Mouse (Mus musculus) liver, embryonic 12.5 days (tissue): ENCODE results near the gene Tbc1d10b. TPM values are rescaled to one million over a fixed set of nuclear protein-coding genes. Genes with fewer than 3 reads are reported as not detected.
A peak's percentile ranks its signal among the peaks of the same experiment; 100 is the strongest.

Source experiments
- ATAC-seq: fragments of 200-750 bp; cut with Nextera tagmentation; 2 replicates; pipeline ENCODE4 v1.8.0; 2017; ENCODE audit warnings: moderate number of reproducible peaks, mild to moderate bottlenecking, moderate library complexity
- H3K27ac ChIP-seq: fragments of 300-500 bp; sonication (generic); 2 replicates; pipeline ENCODE4 v1.5.1; 2016; ENCODE audit warnings: mild to moderate bottlenecking
- H3K27me3 ChIP-seq: fragments of 300-500 bp; sonication (generic); replicated peaks from 2 replicates; pipeline ENCODE4 v1.6.1; 2016; ENCODE audit warnings: mild to moderate bottlenecking, moderate library complexity
- H3K36me3 ChIP-seq: fragments of 300-500 bp; sonication (generic); 2 replicates; pipeline ENCODE4 v1.6.1; 2016; ENCODE audit warnings: mild to moderate bottlenecking, moderate library complexity
- H3K4me1 ChIP-seq: fragments of 300-500 bp; sonication (generic); 2 replicates; pipeline ENCODE4 v1.6.1; 2016
- H3K4me2 ChIP-seq: fragments of 300-500 bp; sonication (generic); 2 replicates; pipeline ENCODE4 v1.6.1; 2016; ENCODE audit warnings: mild to moderate bottlenecking, moderate library complexity
- H3K4me3 ChIP-seq: fragments of 300-500 bp; sonication (generic); 2 replicates; pipeline ENCODE4 v1.5.1; 2016; ENCODE audit warnings: mild to moderate bottlenecking, moderate library complexity
- H3K9ac ChIP-seq: fragments of 300-500 bp; sonication (generic); 2 replicates; pipeline ENCODE4 v1.6.1; 2016; ENCODE audit warnings: mild to moderate bottlenecking, moderate library complexity
- H3K9me3 ChIP-seq: fragments of 300-500 bp; sonication (generic); replicated peaks from 2 replicates; pipeline ENCODE4 v1.6.1; 2016; ENCODE audit warnings: mild to moderate bottlenecking, moderate library complexity
- WGBS: fragments of 180-500 bp; shearing (Covaris S2); methylation state at CpG from one replicate; pipeline ENCODE4 v1.1.7; 2016; ENCODE audit not compliant: insufficient replicate concordance; 5-methylcytosine and 5-hydroxymethylcytosine counted together
- polyA plus RNA-seq: library from polyadenylated mRNA; unstranded; fragments of >200 nt; fragmentation: Nextera tagmentation; extraction: Ambion mirVana; gene quantifications from 2 replicates; pipeline ENCODE4 v1.2.1, GENCODE M21; 2016

Gene Tbc1d10b
- polyA plus RNA-seq, 1 experiment from 2014 or later: 26.7 TPM

GRCm38 (mm10) chr7:127211014-127211745, 2.9 kb upstream of the Tbc1d10b start:
- no peak for ATAC-seq
- no peaks in the 10 kb centered on the region for H3K27me3 ChIP-seq
- H3K4me3 ChIP-seq: no peak overlapping the region
- H3K4me1 ChIP-seq: peaks cover 64% of the 10 kb centered on the region
- H3K9me3 ChIP-seq: no peaks in the 10 kb centered on the region
- WGBS: 79% methylated on average over 5 of the region's 5 CpGs
- H3K4me2 ChIP-seq: no peak overlapping the region
- peaks cover 3% of the 10 kb centered on the region; the same call in 1 of the 2 replicates for H3K36me3 ChIP-seq
- no peak overlapping the region; the same call in 1 of the 2 replicates for H3K27ac ChIP-seq
- no peak overlapping the region for H3K9ac ChIP-seq

- Histone ChIP-seq H3K4me1 (peaks cover 65% of the 10 kb centered on the region), H3K27me3 (no peaks in the 10 kb centered on the region), H3K27ac (peak overlapping the region; percentile 99), H3K4me3 (peak overlapping the region; percentile 96), H3K9ac (peak overlapping the region; percentile 98), H3K9me3 (no peaks in the 10 kb centered on the region), H3K36me3 (peaks cover 9% of the 10 kb centered on the region), H3K4me2 (peak overlapping the region; percentile 91)
- WGBS: 90% methylated on average over 4 of the region's 4 CpGs
- ATAC-seq: no peak
Observed at GRCm38 (mm10) chr7:127210266-127210665, 2.0 kb upstream of the Tbc1d10b start.

GRCm38 (mm10) chr7:127209851-127210250, 1.6 kb upstream of the Tbc1d10b start:
- Histone ChIP-seq H3K9me3 (no peaks in the 10 kb centered on the region), H3K9ac (peak overlapping the region; percentile 98), H3K27ac (peak overlapping the region; percentile 99), H3K4me1 (peaks cover 65% of the 10 kb centered on the region), H3K4me3 (peak overlapping the region; percentile 96), H3K4me2 (peak overlapping the region; percentile 91), H3K36me3 (peaks cover 13% of the 10 kb centered on the region), H3K27me3 (no peaks in the 10 kb centered on the region)
- no peak for ATAC-seq
- WGBS: 69% methylated on average over 5 of the region's 5 CpGs

GRCm38 (mm10) chr7:127208553-127209438, 528 bp upstream of the Tbc1d10b start, which contains the start of gene Mylpf:
Gene Mylpf, plus strand, starts transcription at chr7:127208890.
- Histone ChIP-seq H3K27ac (peak within 1 kb of the TSS; percentile 99), H3K36me3 (peaks cover 21% of the 10 kb centered on the region), H3K4me2 (peak within 1 kb of the TSS; percentile 91), H3K27me3 (no peaks in the 10 kb centered on the region), H3K4me1 (peaks cover 59% of the 10 kb centered on the region), H3K9ac (peak within 1 kb of the TSS; percentile 98), H3K9me3 (no peaks in the 10 kb centered on the region), H3K4me3 (peak within 1 kb of the TSS; percentile 96)
- WGBS: under 1% methylated on average over 35 of the region's 44 CpGs
- ATAC-seq: peak; percentile 87

- Histone ChIP-seq H3K4me1 (peaks cover 54% of the 10 kb centered on the region), H3K9ac (peak overlapping the region; percentile 98), H3K27ac (peak overlapping the region; percentile 99), H3K36me3 (peaks cover 32% of the 10 kb centered on the region), H3K9me3 (no peaks in the 10 kb centered on the region), H3K27me3 (no peaks in the 10 kb centered on the region), H3K4me2 (peak overlapping the region; percentile 91), H3K4me3 (peak overlapping the region; percentile 96)
- ATAC-seq: no peak
- WGBS: under 1% methylated on average over 53 of the region's 53 CpGs
Observed at GRCm38 (mm10) chr7:127207374-127208294, 634 bp downstream of the Tbc1d10b start.

DNA sequence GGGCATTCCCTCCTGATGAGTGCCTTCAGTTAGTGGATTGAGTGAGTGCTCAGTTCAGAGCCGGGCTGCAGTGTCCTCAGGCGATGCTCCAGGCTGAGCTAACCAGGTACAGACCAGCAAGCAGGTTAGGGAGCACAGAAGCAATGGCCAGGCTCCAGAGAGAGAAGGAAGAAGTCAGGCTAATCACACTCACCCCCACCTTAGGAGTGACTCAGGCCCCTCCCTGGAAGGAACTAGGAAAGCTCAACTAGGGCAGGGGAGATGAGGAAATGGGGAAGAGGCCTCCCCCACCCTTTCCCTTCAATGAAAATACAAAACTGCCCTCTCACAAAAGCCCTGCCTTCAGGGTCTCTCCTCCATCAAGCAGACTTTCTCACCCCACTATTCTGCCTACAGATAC, 1.7 kb downstream of the Tbc1d10b start:
- 27% methylated on average over 2 of the region's 2 CpGs for WGBS
- Histone ChIP-seq H3K27me3 (no peaks in the 10 kb centered on the region), H3K4me2 (peak overlapping the region; percentile 91), H3K9me3 (no peaks in the 10 kb centered on the region), H3K27ac (peak overlapping the region; percentile 99), H3K36me3 (peaks cover 42% of the 10 kb centered on the region), H3K4me1 (peaks cover 50% of the 10 kb centered on the region), H3K9ac (peak overlapping the region; percentile 98), H3K4me3 (peak overlapping the region; percentile 96)
- no peak for ATAC-seq

- Histone ChIP-seq H3K4me3 (peak overlapping the region; percentile 82), H3K4me2 (peak overlapping the region; percentile 85), H3K9me3 (no peaks in the 10 kb centered on the region), H3K27ac (peak overlapping the region; percentile 84), H3K36me3 (peaks cover 83% of the 10 kb centered on the region), H3K9ac (peak overlapping the region; percentile 72), H3K27me3 (no peaks in the 10 kb centered on the region), H3K4me1 (peaks cover 39% of the 10 kb centered on the region)
- ATAC-seq: no peak
- 51% methylated on average over 11 of the region's 11 CpGs for WGBS
Observed at GRCm38 (mm10) chr7:127196484-127196883, 11.8 kb downstream of the Tbc1d10b start.

GRCm38 (mm10) chr7:127195544-127196295, 12.5 kb downstream of the Tbc1d10b start, which contains the start of gene Cd2bp2:
Gene Cd2bp2, minus strand, starts transcription at chr7:127196050.
- WGBS: under 1% methylated on average over 51 of the region's 51 CpGs
- Histone ChIP-seq H3K4me2 (peak within 1 kb of the TSS; percentile 85), H3K9me3 (no peaks in the 10 kb centered on the region), H3K27me3 (no peaks in the 10 kb centered on the region), H3K9ac (peak within 1 kb of the TSS; percentile 83), H3K4me3 (peak within 1 kb of the TSS; percentile 82), H3K36me3 (peaks cover 81% of the 10 kb centered on the region), H3K27ac (peak within 1 kb of the TSS; percentile 88), H3K4me1 (peaks cover 39% of the 10 kb centered on the region)
- peak; percentile 93 for ATAC-seq

GRCm38 (mm10) chr7:127194633-127195029, 13.6 kb downstream of the Tbc1d10b start:
- Histone ChIP-seq H3K27ac (peak overlapping the region; percentile 88), H3K36me3 (peaks cover 70% of the 10 kb centered on the region), H3K4me2 (peak overlapping the region; percentile 85), H3K9me3 (no peaks in the 10 kb centered on the region), H3K4me3 (peak overlapping the region; percentile 82), H3K4me1 (peaks cover 33% of the 10 kb centered on the region), H3K27me3 (no peaks in the 10 kb centered on the region), H3K9ac (peak overlapping the region; percentile 83)
- WGBS: 55% methylated on average over 7 of the region's 7 CpGs
- ATAC-seq: no peak

DNA sequence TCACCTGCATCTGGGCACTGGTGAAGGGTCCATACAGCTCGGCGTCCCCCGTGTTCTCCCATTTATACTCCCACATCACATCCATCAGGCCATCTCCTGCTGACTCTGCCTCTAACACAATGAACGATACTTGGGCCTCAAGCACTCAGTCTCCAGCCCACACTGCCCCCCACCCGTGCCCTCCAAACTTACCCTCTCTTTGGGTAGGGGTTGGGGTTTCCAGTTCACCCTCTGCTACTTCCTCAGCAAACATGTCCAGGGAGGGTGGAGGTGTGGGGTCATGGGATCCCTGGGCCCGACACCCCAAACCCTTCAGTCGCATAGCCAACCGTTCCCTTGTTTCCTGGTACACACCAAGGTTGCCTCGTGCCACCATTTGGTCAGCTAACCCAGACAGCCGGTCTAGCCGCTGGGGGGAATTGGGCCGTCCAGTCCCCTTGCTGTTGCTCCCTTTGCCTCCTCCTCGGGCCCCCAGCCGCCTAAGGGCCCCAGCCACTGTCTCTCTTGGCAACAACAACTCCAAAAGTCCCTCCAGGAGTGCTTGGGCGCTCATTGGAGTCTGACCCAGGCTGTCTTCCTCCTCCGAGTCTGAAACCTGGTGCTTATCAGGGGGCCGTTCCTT, 14.1 kb downstream of the Tbc1d10b start:
- WGBS: 85% methylated on average over 17 of the region's 17 CpGs
- peak overlapping the region; percentile 85 for H3K4me2 ChIP-seq
- H3K9me3 ChIP-seq: no peaks in the 10 kb centered on the region
- peaks cover 35% of the 10 kb centered on the region for H3K4me1 ChIP-seq
- no peaks in the 10 kb centered on the region for H3K27me3 ChIP-seq
- no peak for ATAC-seq
- H3K36me3 ChIP-seq: peaks cover 65% of the 10 kb centered on the region
- no peak overlapping the region for H3K27ac ChIP-seq
- H3K4me3 ChIP-seq: peak overlapping the region; percentile 82; the same call in 1 of the 2 replicates
- peak overlapping the region; percentile 83 for H3K9ac ChIP-seq
